Mouse (Mus musculus): ENCODE data around the gene Defb28. TPM values are rescaled to one million over a fixed set of nuclear protein-coding genes. Genes with fewer than 3 reads are reported as not detected.

Gene Defb28
- not detected in 2 replicates for polyA plus RNA-seq (2016; fragmentation: Nextera tagmentation; extraction: Ambion mirVana)

- WGBS = 78% methylated on average over 4 of the region's 4 CpGs
- Histone ChIP-seq H3K4me3 (no peak within 1 kb of the TSS), H3K36me3 (no peaks in the 10 kb centered on the region), H3K27me3 (ENCODE audit: insufficient read depth, poor library complexity, severe bottlenecking) (no peaks in the 10 kb centered on the region), H3K9me3 (no peaks in the 10 kb centered on the region), H3K27ac (no peak within 1 kb of the TSS), H3K4me1 (replicated peaks) (no peaks in the 10 kb centered on the region)
- no peak for DNase-seq (ENCODE audit: low spot score)
These were observed at the start of gene Defb28 for GRCm38 (mm10) chr2:152517981-152518380. TSS of gene Defb28 (plus strand) at chr2:152518255.

DNA sequence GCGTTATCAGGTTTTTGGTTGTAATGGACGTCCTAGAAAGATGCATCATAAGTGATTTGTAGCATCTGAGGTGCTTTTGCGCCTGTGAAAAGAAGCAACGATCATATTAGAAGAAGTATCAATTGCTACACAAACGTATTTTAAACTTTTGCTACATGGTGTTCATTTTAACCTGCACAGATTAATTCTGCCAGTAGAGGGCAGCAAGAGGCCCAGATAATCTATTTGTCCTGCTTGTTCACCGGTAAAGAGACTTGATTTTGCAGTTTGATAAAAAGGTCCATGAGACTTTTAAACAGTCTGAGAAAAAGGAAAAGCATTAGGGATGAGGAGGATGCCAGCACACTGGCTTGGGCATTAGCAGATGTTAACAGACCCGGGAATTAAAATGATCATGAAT, 47.1 kb upstream of the Defb28 start:
- H3K36me3 ChIP-seq = no peaks in the 10 kb centered on the region
- no peak overlapping the region for H3K27ac ChIP-seq
- no peaks in the 10 kb centered on the region; the same call in 1 of the 2 replicates for H3K27me3 ChIP-seq (ENCODE audit: insufficient read depth, poor library complexity, severe bottlenecking)
- WGBS = 38% methylated on average over 7 of the region's 7 CpGs
- H3K4me3 ChIP-seq = no peak overlapping the region
- H3K9me3 ChIP-seq = no peaks in the 10 kb centered on the region
- DNase-seq (ENCODE audit: low spot score) = peak; percentile 15
- no peaks in the 10 kb centered on the region for H3K4me1 ChIP-seq (replicated peaks)

- no peak for DNase-seq (ENCODE audit: low spot score)
- Histone ChIP-seq H3K27ac (no peak overlapping the region), H3K36me3 (no peaks in the 10 kb centered on the region), H3K27me3 (ENCODE audit: insufficient read depth, poor library complexity, severe bottlenecking) (no peaks in the 10 kb centered on the region), H3K9me3 (no peaks in the 10 kb centered on the region), H3K4me3 (no peak overlapping the region), H3K4me1 (replicated peaks) (no peaks in the 10 kb centered on the region)
- WGBS = 36% methylated on average over 3 of the region's 3 CpGs
These were observed 45.6 kb upstream of the Defb28 start for GRCm38 (mm10) chr2:152472434-152472833.

- H3K36me3 ChIP-seq = no peaks in the 10 kb centered on the region
- no peaks in the 10 kb centered on the region for H3K4me1 ChIP-seq (replicated peaks)
- WGBS = 77% methylated on average over 2 of the region's 2 CpGs
- no peak within 1 kb of the TSS for H3K27ac ChIP-seq
- H3K27me3 ChIP-seq (ENCODE audit: insufficient read depth, poor library complexity, severe bottlenecking) = no peaks in the 10 kb centered on the region
- H3K4me3 ChIP-seq = no peak within 1 kb of the TSS
- no peak for DNase-seq (ENCODE audit: low spot score)
- H3K9me3 ChIP-seq = no peaks in the 10 kb centered on the region
These were observed 41.3 kb upstream of the Defb28 start, which contains the start of gene Defb20 for GRCm38 (mm10) chr2:152476763-152477162. TSS of gene Defb20 (plus strand) at chr2:152477063.

GRCm38 (mm10) chr2:152480881-152481280, 37.2 kb upstream of the Defb28 start:
- no peaks in the 10 kb centered on the region for H3K27me3 ChIP-seq (ENCODE audit: insufficient read depth, poor library complexity, severe bottlenecking)
- no peak overlapping the region for H3K4me3 ChIP-seq
- H3K4me1 ChIP-seq (replicated peaks) = 0 out of 2 replicates have a peak, but pooled peaks cover 5% of the 10 kb centered on the region
- no peak for DNase-seq (ENCODE audit: low spot score)
- no peak overlapping the region for H3K27ac ChIP-seq
- H3K9me3 ChIP-seq = no peaks in the 10 kb centered on the region
- H3K36me3 ChIP-seq = no peaks in the 10 kb centered on the region
- 89% methylated on average over 3 of the region's 3 CpGs for WGBS

DNA sequence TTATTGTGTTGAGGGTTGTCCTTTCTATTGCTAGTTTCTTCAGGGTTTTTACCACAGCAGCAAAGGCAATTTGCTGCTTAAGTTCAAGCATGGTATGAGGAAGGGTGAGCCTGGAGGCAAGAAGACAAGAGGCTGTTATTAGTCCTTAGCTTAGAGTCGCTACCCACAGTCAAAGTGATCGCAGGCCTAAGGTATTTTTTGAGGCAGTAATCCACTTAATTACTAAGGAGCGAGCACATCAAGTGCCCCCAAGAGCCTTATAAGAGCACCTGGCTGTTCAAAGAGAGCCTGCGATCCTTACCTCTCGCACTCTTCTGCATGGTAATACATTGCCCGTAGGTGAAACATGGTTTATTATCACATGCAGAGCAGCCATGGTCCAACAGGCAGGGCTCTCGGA, 36.3 kb upstream of the Defb28 start:
- Histone ChIP-seq H3K27ac (no peak overlapping the region), H3K36me3 (no peaks in the 10 kb centered on the region), H3K9me3 (no peaks in the 10 kb centered on the region), H3K4me3 (no peak overlapping the region), H3K27me3 (ENCODE audit: insufficient read depth, poor library complexity, severe bottlenecking) (no peaks in the 10 kb centered on the region), H3K4me1 (replicated peaks) (0 out of 2 replicates have a peak, but pooled peaks cover 5% of the 10 kb centered on the region)
- 92% methylated on average over 7 of the region's 7 CpGs for WGBS
- no peak for DNase-seq (ENCODE audit: low spot score)

DNA sequence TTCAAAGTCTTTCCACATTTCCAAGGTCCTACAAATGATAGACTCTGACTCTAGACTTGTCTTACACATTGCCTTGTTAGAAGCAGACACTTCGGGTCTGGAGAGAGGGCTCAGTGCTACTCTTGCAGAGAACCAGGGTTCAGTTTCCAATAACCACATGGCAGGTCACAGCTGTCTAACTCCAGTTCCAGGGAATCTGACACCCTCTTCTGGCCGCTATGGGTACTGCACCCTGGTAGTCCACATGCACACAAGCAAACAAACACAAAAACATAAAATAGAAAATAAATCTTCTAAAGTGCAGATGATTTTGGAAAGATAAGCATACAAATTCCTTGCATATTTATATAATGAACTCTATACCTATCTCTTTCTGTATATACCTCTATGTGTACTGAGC, 31.0 kb upstream of the Defb28 start:
- 76% methylated on average over 2 of the region's 2 CpGs for WGBS
- H3K9me3 ChIP-seq = 0 out of 2 replicates have a peak, but pooled peaks cover 3% of the 10 kb centered on the region
- no peak overlapping the region for H3K4me3 ChIP-seq
- DNase-seq (ENCODE audit: low spot score) = no peak
- H3K4me1 ChIP-seq (replicated peaks) = 0 out of 2 replicates have a peak, but pooled peaks cover 5% of the 10 kb centered on the region
- H3K36me3 ChIP-seq = no peaks in the 10 kb centered on the region
- no peaks in the 10 kb centered on the region for H3K27me3 ChIP-seq (ENCODE audit: insufficient read depth, poor library complexity, severe bottlenecking)
- no peak overlapping the region for H3K27ac ChIP-seq

- H3K27ac ChIP-seq = no peak within 1 kb of the TSS
- H3K36me3 ChIP-seq = no peaks in the 10 kb centered on the region
- 0 out of 2 replicates have a peak, but pooled peaks cover 5% of the 10 kb centered on the region for H3K4me1 ChIP-seq (replicated peaks)
- DNase-seq (ENCODE audit: low spot score) = no peak
- H3K4me3 ChIP-seq = no peak within 1 kb of the TSS
- H3K27me3 ChIP-seq (ENCODE audit: insufficient read depth, poor library complexity, severe bottlenecking) = no peaks in the 10 kb centered on the region
- 0 out of 2 replicates have a peak, but pooled peaks cover 3% of the 10 kb centered on the region for H3K9me3 ChIP-seq
These were observed 28.0 kb upstream of the Defb28 start, which contains the start of gene Defb22 for GRCm38 (mm10) chr2:152490038-152490437. TSS of gene Defb22 (minus strand) at chr2:152490138.

DNA sequence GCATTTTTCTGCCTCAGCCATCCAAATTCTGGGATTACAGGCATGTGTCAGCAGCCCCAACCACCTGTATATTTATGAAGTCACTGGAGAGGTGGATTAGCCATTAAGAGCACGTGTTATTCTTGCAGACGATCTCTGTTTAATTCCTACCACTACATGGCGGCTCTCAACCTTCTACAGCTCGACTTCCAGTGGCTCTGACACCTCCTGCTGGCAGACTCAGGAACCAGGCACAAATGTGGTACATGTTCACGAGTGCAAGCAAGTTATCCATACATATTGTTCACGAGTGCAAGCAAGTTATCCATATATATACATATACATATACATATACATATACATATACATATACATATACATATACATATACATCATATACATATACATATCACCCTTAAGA, 24.9 kb upstream of the Defb28 start:
- Histone ChIP-seq H3K9me3 (no peaks in the 10 kb centered on the region), H3K27me3 (ENCODE audit: insufficient read depth, poor library complexity, severe bottlenecking) (no peaks in the 10 kb centered on the region), H3K4me1 (replicated peaks) (no peaks in the 10 kb centered on the region), H3K27ac (no peak overlapping the region), H3K4me3 (no peak overlapping the region), H3K36me3 (no peaks in the 10 kb centered on the region)
- no peak for DNase-seq (ENCODE audit: low spot score)
- 78% methylated on average over 6 of the region's 6 CpGs for WGBS

DNA sequence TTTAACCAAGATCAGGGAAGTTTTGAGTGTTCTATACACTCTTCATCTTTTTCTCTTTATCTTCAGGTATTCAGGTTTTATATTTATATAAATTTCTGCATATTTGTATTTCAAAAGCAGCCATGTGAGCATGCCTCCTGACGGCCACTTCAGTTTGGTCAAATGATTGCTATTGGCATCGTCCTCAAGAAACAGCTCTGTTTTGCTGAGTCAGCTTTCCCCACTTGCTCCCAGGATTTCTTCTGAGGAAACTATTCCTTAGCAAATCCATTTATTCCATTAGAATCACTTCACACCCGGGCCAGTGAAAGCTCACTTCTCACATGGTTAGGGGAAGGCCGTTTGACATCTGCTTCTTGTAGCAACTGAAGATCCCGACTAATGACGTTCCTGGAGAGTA, 20.0 kb upstream of the Defb28 start:
- Histone ChIP-seq H3K9me3 (no peaks in the 10 kb centered on the region), H3K4me1 (replicated peaks) (no peaks in the 10 kb centered on the region), H3K36me3 (no peaks in the 10 kb centered on the region), H3K27ac (no peak overlapping the region), H3K4me3 (no peak overlapping the region), H3K27me3 (ENCODE audit: insufficient read depth, poor library complexity, severe bottlenecking) (no peaks in the 10 kb centered on the region)
- DNase-seq (ENCODE audit: low spot score) = no peak
- 89% methylated on average over 6 of the region's 6 CpGs for WGBS

- Histone ChIP-seq H3K4me3 (no peak overlapping the region), H3K9me3 (no peaks in the 10 kb centered on the region), H3K36me3 (no peaks in the 10 kb centered on the region), H3K4me1 (replicated peaks) (no peaks in the 10 kb centered on the region), H3K27ac (no peak overlapping the region), H3K27me3 (ENCODE audit: insufficient read depth, poor library complexity, severe bottlenecking) (no peaks in the 10 kb centered on the region)
- WGBS = 78% methylated on average over 7 of the region's 7 CpGs
- DNase-seq (ENCODE audit: low spot score) = no peak
These were observed 17.7 kb upstream of the Defb28 start for GRCm38 (mm10) chr2:152500204-152500862.

GRCm38 (mm10) chr2:152500863-152501229, 17.2 kb upstream of the Defb28 start:
- H3K9me3 ChIP-seq = no peaks in the 10 kb centered on the region
- H3K36me3 ChIP-seq = no peaks in the 10 kb centered on the region
- no peak overlapping the region for H3K4me3 ChIP-seq
- H3K27me3 ChIP-seq (ENCODE audit: insufficient read depth, poor library complexity, severe bottlenecking) = no peaks in the 10 kb centered on the region
- 78% methylated on average over 6 of the region's 6 CpGs for WGBS
- DNase-seq (ENCODE audit: low spot score) = no peak
- no peaks in the 10 kb centered on the region for H3K4me1 ChIP-seq (replicated peaks)
- no peak overlapping the region for H3K27ac ChIP-seq

DNA sequence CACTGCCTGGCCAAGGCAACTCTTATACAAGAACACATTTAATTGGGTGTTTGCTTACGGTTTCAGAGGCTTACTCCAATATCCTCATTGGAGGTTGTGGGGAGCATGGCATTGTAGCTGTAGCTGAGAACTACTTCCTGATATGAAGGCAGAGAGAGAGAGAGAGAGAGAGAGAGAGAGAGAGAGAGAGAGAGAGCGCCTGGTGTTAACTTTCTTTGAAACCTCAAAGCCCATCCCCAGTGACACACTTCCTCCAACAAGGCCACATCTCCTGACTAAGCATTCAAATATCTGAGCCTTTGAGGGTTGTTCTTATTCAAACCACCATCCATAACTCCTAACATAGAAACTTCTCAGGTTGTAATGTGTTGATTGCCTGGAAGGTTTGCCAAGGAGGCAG, 14.1 kb upstream of the Defb28 start:
- H3K27me3 ChIP-seq (ENCODE audit: insufficient read depth, poor library complexity, severe bottlenecking) = no peaks in the 10 kb centered on the region
- no peaks in the 10 kb centered on the region for H3K36me3 ChIP-seq
- H3K4me3 ChIP-seq = no peak overlapping the region
- H3K4me1 ChIP-seq (replicated peaks) = no peaks in the 10 kb centered on the region
- no peaks in the 10 kb centered on the region for H3K9me3 ChIP-seq
- no peak overlapping the region for H3K27ac ChIP-seq
- 83% methylated on average over 2 of the region's 2 CpGs for WGBS
- no peak for DNase-seq (ENCODE audit: low spot score)

GRCm38 (mm10) chr2:152511592-152511991, 6.5 kb upstream of the Defb28 start, which contains the start of gene Defb26:
TSS of gene Defb26 (minus strand) at chr2:152511692.
- no peaks in the 10 kb centered on the region for H3K27me3 ChIP-seq (ENCODE audit: insufficient read depth, poor library complexity, severe bottlenecking)
- H3K27ac ChIP-seq = no peak within 1 kb of the TSS
- H3K4me3 ChIP-seq = no peak within 1 kb of the TSS
- DNase-seq (ENCODE audit: low spot score) = no peak
- no peaks in the 10 kb centered on the region for H3K9me3 ChIP-seq
- no peaks in the 10 kb centered on the region for H3K36me3 ChIP-seq
- no peaks in the 10 kb centered on the region for H3K4me1 ChIP-seq (replicated peaks)
- 56% methylated on average over 1 of the region's 1 CpGs for WGBS
